Mouse (Mus musculus): Measurements from ENCODE around the gene Hyal3. TPM values are rescaled to one million over a fixed set of nuclear protein-coding genes. Genes with fewer than 3 reads are reported as not detected.

Hyal3 gene
- polyA plus RNA-seq, 1 experiment from 2014 or later: 1.2 TPM

GRCm38 (mm10) chr9:107618778-107619545, 38.3 kb downstream of the Hyal3 start:
- H3K9ac ChIP-seq: no peak overlapping the region
- peak overlapping the region; percentile 40; the same call in 1 of the 2 replicates for H3K27ac ChIP-seq
- ATAC-seq (ENCODE audit: low FRiP score): no peak
- H3K27me3 ChIP-seq: no peaks in the 10 kb centered on the region
- H3K4me1 ChIP-seq: peaks cover 25% of the 10 kb centered on the region
- peaks cover 77% of the 10 kb centered on the region for H3K36me3 ChIP-seq
- H3K4me2 ChIP-seq (replicated peaks): no peak overlapping the region
- WGBS: 63% methylated on average over 13 of the region's 13 CpGs
- H3K4me3 ChIP-seq: no peak overlapping the region
- H3K9me3 ChIP-seq (replicated peaks): no peaks in the 10 kb centered on the region

- 86% methylated on average over 13 of the region's 13 CpGs for WGBS
- Histone ChIP-seq H3K9me3 (replicated peaks) (no peaks in the 10 kb centered on the region), H3K27ac (peak overlapping the region; percentile 40; the same call in 1 of the 2 replicates), H3K4me2 (replicated peaks) (no peak overlapping the region), H3K9ac (no peak overlapping the region), H3K27me3 (no peaks in the 10 kb centered on the region), H3K4me1 (peaks cover 26% of the 10 kb centered on the region), H3K4me3 (no peak overlapping the region), H3K36me3 (peaks cover 75% of the 10 kb centered on the region)
- ATAC-seq (ENCODE audit: low FRiP score): no peak
These were observed 38.9 kb downstream of the Hyal3 start for GRCm38 (mm10) chr9:107619546-107619879.

GRCm38 (mm10) chr9:107620954-107621353, 40.3 kb downstream of the Hyal3 start:
- Histone ChIP-seq H3K27ac (no peak overlapping the region), H3K4me1 (peaks cover 28% of the 10 kb centered on the region), H3K36me3 (peaks cover 73% of the 10 kb centered on the region), H3K4me2 (replicated peaks) (no peak overlapping the region), H3K27me3 (no peaks in the 10 kb centered on the region), H3K9ac (no peak overlapping the region), H3K4me3 (no peak overlapping the region), H3K9me3 (replicated peaks) (no peaks in the 10 kb centered on the region)
- ATAC-seq (ENCODE audit: low FRiP score): no peak

GRCm38 (mm10) chr9:107624539-107624938, 43.9 kb downstream of the Hyal3 start:
- H3K27me3 ChIP-seq: no peaks in the 10 kb centered on the region
- peaks cover 45% of the 10 kb centered on the region for H3K36me3 ChIP-seq
- H3K4me1 ChIP-seq: peaks cover 56% of the 10 kb centered on the region
- ATAC-seq (ENCODE audit: low FRiP score): no peak
- H3K9me3 ChIP-seq (replicated peaks): no peaks in the 10 kb centered on the region
- peak overlapping the region; percentile 23; the same call in 1 of the 2 replicates for H3K27ac ChIP-seq
- no peak overlapping the region for H3K4me2 ChIP-seq (replicated peaks)
- peak overlapping the region; percentile 38; the same call in 1 of the 2 replicates for H3K9ac ChIP-seq
- no peak overlapping the region for H3K4me3 ChIP-seq
- 74% methylated on average over 5 of the region's 5 CpGs for WGBS

GRCm38 (mm10) chr9:107624951-107625350, 44.3 kb downstream of the Hyal3 start:
- H3K9ac ChIP-seq: peak overlapping the region; percentile 33; the same call in 1 of the 2 replicates
- H3K4me1 ChIP-seq: peaks cover 56% of the 10 kb centered on the region
- peak overlapping the region; percentile 23 for H3K27ac ChIP-seq

GRCm38 (mm10) chr9:107625351-107626128, 44.9 kb downstream of the Hyal3 start:
- no peaks in the 10 kb centered on the region for H3K27me3 ChIP-seq
- WGBS: 89% methylated on average over 12 of the region's 12 CpGs
- no peak overlapping the region for H3K4me2 ChIP-seq (replicated peaks)
- H3K9ac ChIP-seq: peak overlapping the region; percentile 68
- no peaks in the 10 kb centered on the region for H3K9me3 ChIP-seq (replicated peaks)
- H3K4me1 ChIP-seq: peaks cover 61% of the 10 kb centered on the region
- no peak for ATAC-seq (ENCODE audit: low FRiP score)
- peak overlapping the region; percentile 97 for H3K27ac ChIP-seq
- no peak overlapping the region for H3K4me3 ChIP-seq
- H3K36me3 ChIP-seq: peaks cover 35% of the 10 kb centered on the region

More at GRCm38 (mm10) chr9:107624951-107625350, 44.3 kb downstream of the Hyal3 start:
- Histone ChIP-seq H3K4me3 (no peak overlapping the region), H3K27me3 (no peaks in the 10 kb centered on the region), H3K36me3 (peaks cover 41% of the 10 kb centered on the region), H3K9me3 (replicated peaks) (no peaks in the 10 kb centered on the region), H3K4me2 (replicated peaks) (no peak overlapping the region)
- 80% methylated on average over 3 of the region's 3 CpGs for WGBS
- ATAC-seq (ENCODE audit: low FRiP score): no peak

DNA sequence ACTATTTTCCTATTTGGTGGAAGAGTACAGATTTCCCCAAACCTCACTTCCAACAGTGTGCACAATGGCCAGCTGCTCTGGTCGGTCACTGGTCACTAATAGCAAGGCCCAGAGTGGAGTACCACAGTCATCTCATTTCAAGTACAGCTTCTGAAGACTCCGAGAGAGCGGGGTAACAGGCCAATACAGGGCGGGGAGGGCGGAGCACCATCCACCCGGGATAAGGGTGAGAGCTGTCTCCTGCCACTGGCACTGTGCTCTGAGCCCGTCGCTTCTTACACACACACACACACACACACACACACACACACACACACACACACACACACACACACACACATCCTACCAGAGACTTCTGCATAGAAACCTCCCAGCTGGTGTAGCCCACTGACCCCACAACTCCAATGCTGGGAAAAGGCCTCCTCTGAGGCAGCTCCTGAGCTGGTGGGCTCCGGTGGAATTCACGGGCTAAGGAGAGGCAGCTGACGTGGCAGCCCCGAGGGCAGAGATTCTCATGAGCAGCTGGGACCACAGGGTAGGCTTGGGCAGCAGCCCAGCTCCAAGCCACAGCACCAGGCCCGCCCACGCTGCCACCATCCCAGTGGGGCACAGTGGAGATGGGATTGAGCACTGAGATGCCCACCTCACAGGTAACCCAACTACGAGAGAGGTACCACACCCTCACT, 45.7 kb downstream of the Hyal3 start:
- H3K27ac ChIP-seq: peak overlapping the region; percentile 97
- no peaks in the 10 kb centered on the region for H3K9me3 ChIP-seq (replicated peaks)
- H3K36me3 ChIP-seq: peaks cover 33% of the 10 kb centered on the region
- peak overlapping the region; percentile 68 for H3K9ac ChIP-seq
- H3K4me1 ChIP-seq: peaks cover 69% of the 10 kb centered on the region
- peak overlapping the region; percentile 3; the same call in 1 of the 2 replicates for H3K4me3 ChIP-seq
- WGBS: 31% methylated on average over 14 of the region's 15 CpGs
- peak overlapping the region; percentile 99 for H3K4me2 ChIP-seq (replicated peaks)
- no peaks in the 10 kb centered on the region for H3K27me3 ChIP-seq
- peak; percentile 45 for ATAC-seq (ENCODE audit: low FRiP score)

DNA sequence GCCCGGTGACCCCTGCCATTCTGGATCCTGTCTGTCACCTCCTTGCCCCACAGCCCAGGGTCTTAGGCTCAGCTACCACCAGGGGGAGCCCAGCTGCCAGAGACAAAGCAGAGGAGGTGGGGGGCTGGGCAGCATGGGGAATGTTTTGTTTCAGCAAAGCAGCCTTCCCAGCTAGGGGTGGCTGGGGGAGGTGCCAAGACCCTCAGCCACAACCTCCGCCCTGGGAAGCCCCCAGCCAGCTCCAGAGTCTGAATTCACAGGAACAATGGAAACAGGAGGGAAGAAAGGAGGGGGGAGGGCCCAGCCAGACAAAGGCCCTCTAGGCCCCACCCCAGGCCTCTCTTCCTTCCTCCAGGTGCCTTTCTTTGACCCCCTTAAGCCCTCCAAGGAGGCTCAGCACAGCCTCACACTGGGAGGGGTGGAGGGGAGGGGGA, 46.2 kb downstream of the Hyal3 start:
- no peaks in the 10 kb centered on the region for H3K27me3 ChIP-seq
- H3K4me1 ChIP-seq: peaks cover 74% of the 10 kb centered on the region
- WGBS: 0% methylated on average over 2 of the region's 2 CpGs
- peak overlapping the region; percentile 68 for H3K9ac ChIP-seq
- H3K9me3 ChIP-seq (replicated peaks): no peaks in the 10 kb centered on the region
- peak; percentile 72 for ATAC-seq (ENCODE audit: low FRiP score)
- peak overlapping the region; percentile 3; the same call in 1 of the 2 replicates for H3K4me3 ChIP-seq
- peak overlapping the region; percentile 97 for H3K27ac ChIP-seq
- peak overlapping the region; percentile 99 for H3K4me2 ChIP-seq (replicated peaks)
- H3K36me3 ChIP-seq: peaks cover 32% of the 10 kb centered on the region

- H3K27me3 ChIP-seq: no peaks in the 10 kb centered on the region
- H3K27ac ChIP-seq: peak overlapping the region; percentile 97
- peak overlapping the region; percentile 99 for H3K4me2 ChIP-seq (replicated peaks)
- H3K4me1 ChIP-seq: peaks cover 82% of the 10 kb centered on the region
- no peaks in the 10 kb centered on the region for H3K9me3 ChIP-seq (replicated peaks)
- WGBS: 21% methylated on average over 20 of the region's 20 CpGs
- no peak for ATAC-seq (ENCODE audit: low FRiP score)
- peaks cover 25% of the 10 kb centered on the region for H3K36me3 ChIP-seq
- H3K4me3 ChIP-seq: peak overlapping the region; percentile 7; the same call in 1 of the 2 replicates
- peak overlapping the region; percentile 68 for H3K9ac ChIP-seq
These were observed 47.0 kb downstream of the Hyal3 start for GRCm38 (mm10) chr9:107627387-107628255.

GRCm38 (mm10) chr9:107628721-107629410, 48.2 kb downstream of the Hyal3 start:
- H3K27me3 ChIP-seq: no peaks in the 10 kb centered on the region
- H3K27ac ChIP-seq: peak overlapping the region; percentile 97
- peaks cover 18% of the 10 kb centered on the region; the same call in 1 of the 2 replicates for H3K36me3 ChIP-seq
- no peak for ATAC-seq (ENCODE audit: low FRiP score)
- H3K4me3 ChIP-seq: peak overlapping the region; percentile 2; the same call in 1 of the 2 replicates
- H3K4me2 ChIP-seq (replicated peaks): peak overlapping the region; percentile 99
- peaks cover 94% of the 10 kb centered on the region for H3K4me1 ChIP-seq
- WGBS: 29% methylated on average over 14 of the region's 15 CpGs
- no peaks in the 10 kb centered on the region for H3K9me3 ChIP-seq (replicated peaks)
- peak overlapping the region; percentile 68 for H3K9ac ChIP-seq

- Histone ChIP-seq H3K4me3 (peak overlapping the region; percentile 2; the same call in 1 of the 2 replicates), H3K4me1 (peaks cover 99% of the 10 kb centered on the region), H3K9me3 (replicated peaks) (no peaks in the 10 kb centered on the region), H3K4me2 (replicated peaks) (peak overlapping the region; percentile 99), H3K36me3 (peaks cover 17% of the 10 kb centered on the region; the same call in 1 of the 2 replicates), H3K9ac (peak overlapping the region; percentile 68), H3K27me3 (no peaks in the 10 kb centered on the region), H3K27ac (peak overlapping the region; percentile 97)
- 24% methylated on average over 4 of the region's 4 CpGs for WGBS
- ATAC-seq (ENCODE audit: low FRiP score): no peak
These were observed 48.8 kb downstream of the Hyal3 start for GRCm38 (mm10) chr9:107629411-107629730.

Data from hindbrain, embryonic 12.5 days (tissue).